Mouse (Mus musculus) liver, adult 2 months (tissue): ENCODE measurements around the gene B3gnt3. TPM values are rescaled to one million over a fixed set of nuclear protein-coding genes. Genes with fewer than 3 reads are reported as not detected.

ENCODE experiments used
- DNase-seq: peaks from one replicate; pipeline ENCODE4 v3.0.0-alpha.2; 2011; ENCODE audit warnings: low read depth, low spot score; ENCODE audit errors: extremely low read depth
- H3K27ac ChIP-seq: fragments of 200-500 bp; replicated peaks from 2 replicates; pipeline ENCODE4 v1.5.1; 2012; ENCODE audit warnings: low read depth, mild to moderate bottlenecking, control low read depth, inconsistent platforms, low read length; ENCODE audit not compliant: insufficient read depth
- H3K27me3 ChIP-seq: fragments of 200-500 bp; 2 replicates; pipeline ENCODE4 v1.6.1; 2012; ENCODE audit warnings: mild to moderate bottlenecking, moderate library complexity, low read length, inconsistent platforms; ENCODE audit not compliant: control insufficient read depth, insufficient read depth
- H3K36me3 ChIP-seq: fragments of 200-500 bp; 2 replicates; pipeline ENCODE4 v1.6.1; 2012; ENCODE audit warnings: low read length, inconsistent platforms; ENCODE audit not compliant: control insufficient read depth, insufficient read depth
- H3K4me1 ChIP-seq: fragments of 200-500 bp; 2 replicates; pipeline ENCODE4 v1.6.1; 2011; ENCODE audit warnings: low read length; ENCODE audit not compliant: control insufficient read depth, insufficient read depth
- H3K4me3 ChIP-seq: fragments of 200-500 bp; 2 replicates; pipeline ENCODE4 v1.5.1; 2011; ENCODE audit warnings: low read depth, mild to moderate bottlenecking, control low read depth, low read length, moderate library complexity; ENCODE audit not compliant: insufficient read depth
- H3K79me2 ChIP-seq: fragments of 200-500 bp; 2 replicates; pipeline ENCODE4 v1.6.1; 2012; ENCODE audit warnings: inconsistent platforms, mild to moderate bottlenecking, low read length, moderate library complexity; ENCODE audit not compliant: control insufficient read depth, insufficient read depth
- H3K9ac ChIP-seq: fragments of 200-500 bp; 2 replicates; pipeline ENCODE4 v1.6.1; 2012; ENCODE audit warnings: low read depth, mild to moderate bottlenecking, control low read depth, inconsistent platforms, low read length
- CTCF ChIP-seq: fragments of 200-500 bp; IDR thresholded peaks from 2 replicates; pipeline ENCODE4 v1.5.1; 2011; ENCODE audit warnings: low read depth, low read length, control low read depth
- POLR2A ChIP-seq: fragments of 200-500 bp; IDR thresholded peaks from 2 replicates; pipeline ENCODE4 v1.6.1; 2011; ENCODE audit warnings: low read length, control low read depth; ENCODE audit not compliant: insufficient read depth; ENCODE audit errors: extremely low read depth
- WGBS: fragments of 180-500 bp; shearing (Covaris S2); methylation state at CpG from one replicate; pipeline ENCODE4 v1.1.7; 2018; 5-methylcytosine and 5-hydroxymethylcytosine counted together
- polyA plus RNA-seq: library from polyadenylated mRNA; depleted of rRNA; stranded (reverse); fragments of >200 nt; gene quantifications from 2 replicates; pipeline ENCODE4 v1.2.3, GENCODE M21; 2012
- total RNA-seq: library from RNA; depleted of rRNA; stranded (reverse); fragments of >200 nt; gene quantifications from 2 replicates; pipeline ENCODE4 v1.2.3, GENCODE M21; 2014

The B3gnt3 gene
- total and polyA plus RNA-seq, 2 experiments, result 0.92 to 2.6 TPM

- WGBS, result 65% methylated on average over 16 of the region's 16 CpGs
- Histone ChIP-seq H3K36me3 (no peaks in the 10 kb centered on the region), H3K27me3 (no peaks in the 10 kb centered on the region), H3K9ac (no peak overlapping the region), H3K4me3 (no peak overlapping the region), H3K4me1 (peaks cover 8% of the 10 kb centered on the region; the same call in 1 of the 2 replicates), H3K27ac (no peak overlapping the region), H3K79me2 (no peaks in the 10 kb centered on the region)
- no peak for TF ChIP-seq CTCF
- TF ChIP-seq POLR2A, result no peak
- no peak for DNase-seq
Observed at GRCm38 (mm10) chr8:71679116-71679515, 22.5 kb downstream of the B3gnt3 start.

GRCm38 (mm10) chr8:71678216-71678615 lies 23.4 kb downstream of the B3gnt3 start:
- H3K4me1 ChIP-seq, result peaks cover 8% of the 10 kb centered on the region; the same call in 1 of the 2 replicates
- H3K27me3 ChIP-seq, result no peaks in the 10 kb centered on the region
- H3K36me3 ChIP-seq, result no peaks in the 10 kb centered on the region
- no peak for DNase-seq
- H3K4me3 ChIP-seq, result no peak overlapping the region
- no peak overlapping the region for H3K9ac ChIP-seq
- no peak overlapping the region for H3K27ac ChIP-seq
- H3K79me2 ChIP-seq, result no peaks in the 10 kb centered on the region
- TF ChIP-seq CTCF, result no peak
- TF ChIP-seq POLR2A, result no peak
- 72% methylated on average over 4 of the region's 4 CpGs for WGBS

GRCm38 (mm10) chr8:71677555-71677954 lies 24.0 kb downstream of the B3gnt3 start:
- Histone ChIP-seq H3K27ac (0 out of 2 replicates have a peak overlapping the region, but pooled peaks have one; percentile 25), H3K9ac (no peak overlapping the region), H3K4me1 (peaks cover 8% of the 10 kb centered on the region; the same call in 1 of the 2 replicates), H3K79me2 (no peaks in the 10 kb centered on the region), H3K4me3 (no peak overlapping the region), H3K36me3 (no peaks in the 10 kb centered on the region), H3K27me3 (no peaks in the 10 kb centered on the region)
- TF ChIP-seq CTCF, result no peak
- DNase-seq, result no peak

- Histone ChIP-seq H3K4me3 (peak overlapping the region; percentile 98; the same call in 1 of the 2 replicates), H3K4me1 (peaks cover 9% of the 10 kb centered on the region), H3K79me2 (no peaks in the 10 kb centered on the region), H3K27me3 (no peaks in the 10 kb centered on the region), H3K36me3 (no peaks in the 10 kb centered on the region), H3K9ac (peak overlapping the region; percentile 99), H3K27ac (peak overlapping the region; percentile 5; the same call in 1 of the 2 replicates)
- DNase-seq, result no peak
- no peak for TF ChIP-seq POLR2A
- WGBS, result 54% methylated on average over 9 of the region's 9 CpGs
Observed at GRCm38 (mm10) chr8:71676803-71677202, 24.8 kb downstream of the B3gnt3 start.

- TF ChIP-seq CTCF, result no peak
- 0 out of 2 replicates have a peak, but pooled peaks have one; percentile 33 for TF ChIP-seq POLR2A
- no peaks in the 10 kb centered on the region for H3K27me3 ChIP-seq
- H3K4me1 ChIP-seq, result peaks cover 11% of the 10 kb centered on the region
- peak within 1 kb of the TSS; percentile 90 for H3K27ac ChIP-seq
- 2% methylated on average over 40 of the region's 40 CpGs for WGBS
- H3K9ac ChIP-seq, result peak within 1 kb of the TSS; percentile 99
- H3K4me3 ChIP-seq, result peak within 1 kb of the TSS; percentile 98
- no peaks in the 10 kb centered on the region for H3K36me3 ChIP-seq
- no peaks in the 10 kb centered on the region for H3K79me2 ChIP-seq
- DNase-seq, result peak; percentile 74
Observed at GRCm38 (mm10) chr8:71676020-71676741, 25.4 kb downstream of the B3gnt3 start, which contains the start of gene Jak3. Jak3 (plus strand) TSS chr8:71676296.

GRCm38 (mm10) chr8:71675456-71676019 lies 26.1 kb downstream of the B3gnt3 start:
- WGBS, result 62% methylated on average over 9 of the region's 9 CpGs
- H3K9ac ChIP-seq, result peak overlapping the region; percentile 71
- H3K27ac ChIP-seq, result peak overlapping the region; percentile 90
- TF ChIP-seq CTCF (no peak), POLR2A (no peak)
- no peaks in the 10 kb centered on the region for H3K27me3 ChIP-seq
- H3K79me2 ChIP-seq, result no peaks in the 10 kb centered on the region
- DNase-seq, result no peak
- H3K4me3 ChIP-seq, result no peak overlapping the region; the same call in 1 of the 2 replicates
- H3K36me3 ChIP-seq, result no peaks in the 10 kb centered on the region
- H3K4me1 ChIP-seq, result peaks cover 15% of the 10 kb centered on the region
